ENCODE assay signal across 14 mouse cellular contexts in genomic region chr15:3429417-3429816, GRCm38 (mm10).
"Had no signal": no experiment of that assay in that cellular context is flagged by ENCODE, and none has a peak within 500 bp of the region (broad histone marks: within the 10 kb centered on the region; RNA-seq: fewer than 3 reads in every experiment).

No protein-coding gene starts in this region.

- H3K9me3 ChIP-seq: limb, embryonic 12.5 days; midbrain, embryonic 13.5 days; neural tube, embryonic 12.5 days had no signal

- H3K36me3 ChIP-seq: limb, embryonic 12.5 days; midbrain, embryonic 13.5 days; neural tube, embryonic 12.5 days had no signal

- H3K4me2 ChIP-seq: limb, embryonic 12.5 days; midbrain, embryonic 13.5 days; neural tube, embryonic 12.5 days had no signal

- H3K4me3 ChIP-seq: limb, embryonic 12.5 days; midbrain, embryonic 13.5 days; neural tube, embryonic 12.5 days had no signal

- H3K9ac ChIP-seq: limb, embryonic 12.5 days; liver, embryonic 14.5 days; midbrain, embryonic 13.5 days; neural tube, embryonic 12.5 days had no signal

- H3K4me1 ChIP-seq: midbrain, embryonic 13.5 days; neural tube, embryonic 12.5 days had no signal

- H3K27ac ChIP-seq: limb, embryonic 12.5 days; liver, embryonic 14.5 days; midbrain, embryonic 13.5 days; neural tube, embryonic 12.5 days had no signal

- DNase-seq: kidney, adult 11 months; kidney, postnatal 10 days; layer of hippocampus, postnatal 36 days; lung, adult 18-20 months; lung, postnatal 36 days; retina, postnatal 1 day; right cerebral cortex, postnatal 4 days; spleen, adult 18-20 months; thymus, adult 18-20 months; thymus, postnatal 25 days had no signal

- ATAC-seq: midbrain, embryonic 13.5 days had no signal

- H3K27me3 ChIP-seq: limb, embryonic 12.5 days; midbrain, embryonic 13.5 days; neural tube, embryonic 12.5 days had no signal
